Mouse (Mus musculus) cerebellum, postnatal 25 days (tissue): ENCODE data around the gene Zbtb8a.

Experiments
- DNase-seq, 2 experiments: peaks; one replicate each; pipeline ENCODE4 v3.0.0; 2021; ENCODE audit warnings: mixed read lengths in 2 of 2

Gene Zbtb8a

DNA sequence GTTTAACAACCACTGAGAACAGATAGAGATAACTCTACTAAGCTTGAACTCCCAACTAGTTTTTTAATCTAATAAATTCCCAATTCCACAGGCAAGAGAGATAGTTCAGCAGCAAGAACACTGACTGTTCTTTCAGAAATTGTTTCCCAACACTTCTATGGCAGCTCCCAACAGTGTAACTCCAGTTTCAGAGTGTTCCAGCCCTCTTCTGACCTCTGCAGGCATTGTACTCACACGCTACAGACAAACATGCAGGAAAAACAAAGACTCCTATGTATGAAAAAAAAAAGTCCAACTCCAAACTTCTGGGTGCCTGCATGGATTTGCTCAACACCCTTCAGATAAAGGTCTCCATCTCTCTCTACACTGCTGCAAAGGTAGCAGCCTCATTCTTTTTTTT is 45.1 kb downstream of the Zbtb8a start:
- DNase-seq = no peak

DNA sequence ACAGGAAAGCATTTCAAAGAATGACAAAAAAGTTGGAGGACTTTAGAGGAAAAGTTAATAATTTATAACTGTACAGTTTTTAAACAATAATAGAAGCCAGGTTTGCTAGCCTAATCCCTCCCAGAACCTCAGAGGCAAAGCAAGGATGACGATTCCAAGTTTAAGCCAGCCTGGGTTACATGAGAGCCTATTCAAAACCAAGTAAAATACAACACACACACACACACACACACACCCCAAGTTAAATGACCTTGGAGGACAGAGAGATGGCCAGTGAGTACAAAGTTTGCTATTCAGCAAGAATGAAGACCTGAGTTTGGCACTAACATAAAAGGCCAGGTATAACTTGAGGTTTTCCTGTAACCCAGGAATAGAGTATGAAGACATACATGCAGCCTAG is 51.7 kb downstream of the Zbtb8a start:
- DNase-seq = no peak

DNA sequence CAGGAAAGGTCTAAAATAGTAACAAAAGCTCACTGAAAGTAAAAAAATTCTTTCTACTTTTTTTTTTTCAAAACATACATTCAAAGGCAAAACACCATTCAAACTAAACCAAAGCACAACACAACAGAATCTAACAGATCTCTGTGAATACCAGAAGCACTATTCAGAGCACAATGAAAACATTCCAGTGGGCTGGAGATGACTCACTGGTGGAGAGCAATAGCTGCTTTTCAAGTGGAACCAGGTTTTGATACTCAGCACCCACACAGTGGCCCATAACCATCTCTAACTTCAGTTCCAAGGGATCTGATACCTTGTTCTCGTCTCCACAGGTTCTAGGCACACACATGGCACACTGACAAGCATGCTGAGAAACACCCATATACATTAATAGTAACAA is 53.2 kb downstream of the Zbtb8a start:
- DNase-seq = no peak

DNA sequence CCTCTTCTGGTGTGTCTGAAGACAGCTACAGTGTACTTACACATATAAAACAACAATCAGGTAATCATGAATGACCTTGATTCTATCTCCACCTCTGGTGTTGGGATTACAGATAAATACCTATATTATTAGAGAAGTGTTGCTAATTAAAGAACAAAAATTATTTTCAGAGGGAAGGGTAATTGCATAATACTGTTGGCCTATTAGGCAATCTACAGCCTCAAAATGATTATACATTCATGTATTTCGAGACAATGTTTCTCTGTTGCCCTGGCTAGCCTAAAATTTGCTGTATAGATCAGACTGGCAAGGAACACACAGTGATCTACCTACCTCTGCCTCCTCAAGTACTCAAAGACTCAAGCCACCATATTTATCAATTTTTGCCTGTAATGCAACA is 54.4 kb downstream of the Zbtb8a start:
- DNase-seq = no peak

DNA sequence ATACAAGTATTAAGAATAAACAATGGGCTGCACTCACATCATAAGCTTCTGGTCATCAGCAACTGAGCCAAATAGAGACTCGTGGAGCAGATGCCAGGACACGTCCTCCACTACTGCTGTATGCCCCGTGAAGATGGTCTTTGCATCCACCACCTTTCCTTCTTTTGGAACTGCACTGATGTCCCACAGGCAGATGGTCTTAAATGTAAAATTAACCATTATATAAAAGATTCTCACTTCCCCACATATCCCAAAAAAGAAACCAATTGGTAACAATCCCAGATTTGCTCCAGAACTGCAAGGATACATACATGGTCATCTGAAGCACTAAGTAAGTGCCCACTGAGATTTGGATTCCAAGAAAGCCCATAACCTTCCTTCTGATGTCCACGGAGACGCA is 55.9 kb downstream of the Zbtb8a start:
- DNase-seq = no peak

DNA sequence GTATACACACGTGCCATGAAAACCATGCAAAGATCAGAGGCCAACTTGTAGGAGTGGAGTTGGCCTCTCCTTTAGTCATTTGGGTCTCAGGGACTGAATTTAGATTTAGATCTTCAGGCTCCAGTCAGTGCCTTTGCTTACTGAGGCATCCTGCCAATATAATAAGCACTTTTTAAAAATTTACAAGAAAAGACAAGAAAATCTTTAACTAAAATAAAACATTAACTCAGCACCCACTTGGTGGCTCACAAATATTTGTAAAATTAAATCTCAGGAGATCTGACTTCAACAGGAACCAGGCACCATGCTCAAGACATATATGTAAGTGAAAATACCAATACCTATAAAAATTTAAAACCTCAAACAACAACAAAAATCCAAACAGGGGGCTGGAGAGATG is 57.0 kb downstream of the Zbtb8a start:
- no peak for DNase-seq

DNA sequence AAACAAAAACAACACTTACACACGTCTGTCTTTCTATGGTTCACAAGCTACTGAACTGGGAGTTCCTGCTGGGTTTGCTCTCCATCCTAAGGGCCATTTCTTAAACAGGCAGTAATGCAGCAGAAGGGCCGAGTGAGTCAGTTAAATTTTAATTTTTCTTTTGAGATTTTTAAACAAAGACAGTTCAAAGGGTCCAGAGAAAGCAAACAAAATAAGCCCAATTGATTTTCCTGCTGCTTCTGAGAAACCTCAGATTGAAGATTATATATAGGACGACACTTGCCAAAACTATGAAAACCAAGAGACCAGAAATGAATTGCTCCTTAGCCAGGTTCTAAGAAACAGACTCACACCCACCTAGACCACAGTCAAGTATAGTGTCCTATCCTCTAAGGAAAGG is 64.0 kb downstream of the Zbtb8a start:
- no peak for DNase-seq

DNA sequence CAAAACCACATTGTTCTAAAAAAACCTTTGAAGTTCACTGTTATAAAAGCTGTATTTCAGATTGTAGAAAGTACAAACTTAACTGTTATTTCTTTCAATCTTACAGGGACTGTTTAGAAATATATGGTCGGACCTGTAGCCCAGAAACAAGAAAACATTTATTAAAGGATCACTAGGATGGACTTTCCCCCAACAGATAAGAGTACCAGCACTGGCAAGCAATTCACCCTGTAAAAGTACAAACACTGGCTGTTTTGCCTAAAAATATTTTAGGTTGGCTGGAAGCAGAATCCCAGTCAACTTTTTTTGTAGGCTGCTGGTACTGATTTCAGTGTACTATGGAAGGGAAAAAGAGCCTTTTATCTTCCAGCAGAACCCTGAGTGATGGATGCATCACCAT is 70.0 kb downstream of the Zbtb8a start:
- DNase-seq = no peak

DNA sequence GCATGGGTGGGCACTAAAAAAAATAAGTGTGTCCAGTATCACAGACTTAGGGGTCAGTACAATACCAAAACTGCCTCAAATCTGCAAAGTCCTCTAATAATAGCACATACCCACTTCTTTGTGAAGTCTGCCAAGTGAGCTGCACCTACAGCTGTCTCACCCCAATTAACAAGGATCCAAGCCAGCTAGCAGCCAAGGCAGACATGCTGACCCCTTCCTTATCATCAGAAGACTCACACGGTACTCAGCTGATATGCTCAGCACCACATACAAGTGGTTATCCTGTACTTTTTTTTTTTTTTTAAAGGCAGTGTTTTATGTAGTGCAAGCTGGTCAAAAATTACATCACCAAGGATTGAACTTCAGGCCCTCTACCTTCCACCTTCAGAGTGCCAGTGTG is 73.6 kb downstream of the Zbtb8a start:
- no peak for DNase-seq

DNA sequence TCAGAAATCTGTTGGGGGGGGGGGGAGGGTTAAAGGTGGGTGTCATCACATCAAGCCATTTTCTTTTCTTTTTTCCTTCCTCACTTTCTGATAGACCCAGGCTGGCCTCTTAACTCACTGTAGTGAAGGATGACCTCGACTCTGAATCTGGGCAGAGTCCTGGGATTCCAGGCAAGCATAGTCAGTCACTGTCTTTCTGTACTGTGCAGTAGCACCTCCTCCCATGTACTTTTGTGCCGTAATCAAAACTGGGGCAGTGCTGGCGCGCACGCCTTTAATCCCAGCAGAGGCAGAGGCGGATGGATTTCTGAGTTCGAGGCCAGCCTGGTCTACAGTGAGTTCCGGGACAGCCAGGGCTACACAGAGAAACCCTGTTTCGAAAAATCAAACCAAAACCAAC is 74.1 kb downstream of the Zbtb8a start:
- DNase-seq = no peak
